Comparison of ENCODE assay signal across 18 mouse cellular contexts in the genomic region with DNA sequence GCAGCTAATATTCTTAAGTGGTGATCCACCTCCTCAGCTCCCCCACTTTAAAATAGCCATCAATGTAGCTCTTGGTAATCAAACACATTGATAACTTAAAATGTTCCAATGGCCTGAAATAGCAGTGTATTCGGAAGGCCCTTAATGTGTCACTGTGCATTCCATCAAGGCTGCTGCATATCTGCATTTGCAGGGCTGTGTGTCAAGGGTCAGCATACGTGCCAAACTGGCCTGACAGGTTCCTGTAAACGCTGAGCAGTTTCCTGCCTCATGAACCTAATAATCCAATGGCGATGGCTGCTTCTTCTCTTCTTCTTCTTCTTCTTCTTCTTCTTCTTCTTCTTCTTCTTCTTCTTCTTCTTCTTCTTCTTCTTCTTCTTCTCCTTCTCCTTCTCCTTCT.
DNase-seq lines count a peak whose midpoint lies in the region; ATAC-seq lines count a peak whose summit lies in the region.
"Had no signal": no experiment of that assay in that cellular context is flagged by ENCODE, and none has a peak within 500 bp of the region (broad histone marks: within the 10 kb centered on the region; RNA-seq: fewer than 3 reads in every experiment).

No protein-coding gene starts in this region.

- H3K4me3 ChIP-seq in heart, embryonic 10.5 days: no peak overlapping the region
- no peak overlapping the region for H3K4me3 ChIP-seq in midbrain, embryonic 11.5 days (ENCODE audit: low read depth, low read length)
- no peak overlapping the region for H3K4me3 ChIP-seq in midbrain, embryonic 10.5 days
- no peak overlapping the region for H3K4me3 ChIP-seq in stomach, embryonic 15.5 days (replicated peaks)
- H3K4me3 ChIP-seq: embryonic facial prominence, embryonic 13.5 days; forebrain, embryonic 12.5 days; heart, embryonic 13.5 days; hindbrain, embryonic 15.5 days had no signal

- no peaks in the 10 kb centered on the region for H3K36me3 ChIP-seq in heart, embryonic 10.5 days
- no peaks in the 10 kb centered on the region for H3K36me3 ChIP-seq in midbrain, embryonic 11.5 days (ENCODE audit: control insufficient read depth, insufficient read depth, low read length)
- H3K36me3 ChIP-seq in midbrain, embryonic 10.5 days: no peaks in the 10 kb centered on the region
- no peaks in the 10 kb centered on the region for H3K36me3 ChIP-seq in stomach, embryonic 15.5 days
- H3K36me3 ChIP-seq: embryonic facial prominence, embryonic 13.5 days; forebrain, embryonic 12.5 days; heart, embryonic 13.5 days; hindbrain, embryonic 15.5 days had no signal

- no peak for ATAC-seq in midbrain, embryonic 11.5 days (ENCODE audit: low FRiP score)
- peak; percentile 66; the same call in 1 of the 2 replicates for ATAC-seq in stomach, embryonic 15.5 days (ENCODE audit: insufficient read depth, low FRiP score, low read depth)
- ATAC-seq in megakaryocyte progenitor cell, adult 5-6 weeks (replicated peaks; ENCODE audit: poor library complexity): no peak
- ATAC-seq: forebrain, embryonic 16.5 days had no signal

- H3K27ac ChIP-seq in heart, embryonic 10.5 days: no peak overlapping the region
- no peak overlapping the region for H3K27ac ChIP-seq in midbrain, embryonic 11.5 days (ENCODE audit: low read depth, low read length)
- H3K27ac ChIP-seq in midbrain, embryonic 10.5 days (replicated peaks): no peak overlapping the region
- no peak overlapping the region for H3K27ac ChIP-seq in stomach, embryonic 15.5 days
- H3K27ac ChIP-seq: embryonic facial prominence, embryonic 13.5 days; forebrain, embryonic 12.5 days; heart, embryonic 13.5 days; hindbrain, embryonic 15.5 days had no signal

- H3K9me3 ChIP-seq in heart, embryonic 10.5 days: no peaks in the 10 kb centered on the region
- no peaks in the 10 kb centered on the region for H3K9me3 ChIP-seq in midbrain, embryonic 11.5 days (ENCODE audit: control insufficient read depth, low read length)
- H3K9me3 ChIP-seq in midbrain, embryonic 10.5 days (replicated peaks): no peaks in the 10 kb centered on the region
- no peaks in the 10 kb centered on the region for H3K9me3 ChIP-seq in stomach, embryonic 15.5 days
- H3K9me3 ChIP-seq: embryonic facial prominence, embryonic 13.5 days; forebrain, embryonic 12.5 days; heart, embryonic 13.5 days; hindbrain, embryonic 15.5 days had no signal

- H3K4me1 ChIP-seq in heart, embryonic 10.5 days: peaks cover 5% of the 10 kb centered on the region; the same call in 1 of the 2 replicates
- no peaks in the 10 kb centered on the region for H3K4me1 ChIP-seq in midbrain, embryonic 11.5 days (ENCODE audit: control insufficient read depth, insufficient read depth, low read length)
- H3K4me1 ChIP-seq in midbrain, embryonic 10.5 days: peaks cover 9% of the 10 kb centered on the region
- H3K4me1 ChIP-seq in stomach, embryonic 15.5 days: no peaks in the 10 kb centered on the region
- H3K4me1 ChIP-seq: forebrain, embryonic 12.5 days had no signal

- WGBS in heart, embryonic 10.5 days: 44% methylated on average over 4 of the region's 4 CpGs
- 71% methylated on average over 4 of the region's 4 CpGs for WGBS in midbrain, embryonic 11.5 days
- WGBS in midbrain, embryonic 10.5 days: 68% methylated on average over 4 of the region's 4 CpGs
- 36% methylated on average over 4 of the region's 4 CpGs for WGBS in stomach, embryonic 15.5 days

- no peak overlapping the region for H3K9ac ChIP-seq in midbrain, embryonic 11.5 days (ENCODE audit: low read length)
- no peak overlapping the region for H3K9ac ChIP-seq in stomach, embryonic 15.5 days
- H3K9ac ChIP-seq: embryonic facial prominence, embryonic 13.5 days; forebrain, embryonic 12.5 days; heart, embryonic 13.5 days; hindbrain, embryonic 15.5 days had no signal

- peak; percentile 17 for DNase-seq in heart, adult 11 months
- no peak for DNase-seq in heart, embryonic 10.5 days (ENCODE audit: low spot score)
- DNase-seq in midbrain, embryonic 11.5 days (ENCODE audit: low spot score, missing footprints): peak; percentile 77
- DNase-seq in midbrain, embryonic 10.5 days (ENCODE audit: low spot score): no peak
- DNase-seq in gonadal fat pad, adult 2 months (ENCODE audit: low read depth): peak; percentile 20
- DNase-seq in adrenal gland, adult (ENCODE audit: inconsistent age in 2 of 2, low spot score in 1 of 2): no peak
- DNase-seq: adrenal gland, postnatal 25 days; cerebellum, adult 2 months; cerebellum, postnatal 10 days; gastrocnemius, postnatal 10 days; heart, postnatal 36 days had no signal

- H3K4me2 ChIP-seq in midbrain, embryonic 11.5 days: no peak overlapping the region
- no peak overlapping the region for H3K4me2 ChIP-seq in stomach, embryonic 15.5 days
- H3K4me2 ChIP-seq: embryonic facial prominence, embryonic 13.5 days; forebrain, embryonic 12.5 days; heart, embryonic 13.5 days; hindbrain, embryonic 15.5 days had no signal

- H3K27me3 ChIP-seq in heart, embryonic 10.5 days (ENCODE audit: insufficient read depth, poor library complexity, severe bottlenecking): no peaks in the 10 kb centered on the region; the same call in 1 of the 2 replicates
- no peaks in the 10 kb centered on the region for H3K27me3 ChIP-seq in midbrain, embryonic 11.5 days (ENCODE audit: control insufficient read depth, insufficient read depth, low read length)
- no peaks in the 10 kb centered on the region for H3K27me3 ChIP-seq in midbrain, embryonic 10.5 days (ENCODE audit: low read depth, poor library complexity, severe bottlenecking)
- H3K27me3 ChIP-seq in stomach, embryonic 15.5 days (replicated peaks): no peaks in the 10 kb centered on the region
- H3K27me3 ChIP-seq: embryonic facial prominence, embryonic 13.5 days; forebrain, embryonic 12.5 days; heart, embryonic 13.5 days; hindbrain, embryonic 15.5 days had no signal

Comparison
In these comparisons a context has a peak if more than half of its experiments do, and no peak if none do; other contexts are left out.
1. DNase-seq: peak in heart, adult 11 months (single experiment), midbrain, embryonic 11.5 days (single experiment) and gonadal fat pad, adult 2 months (single experiment); none in heart, embryonic 10.5 days (single experiment), midbrain, embryonic 10.5 days (single experiment) and adrenal gland, adult (0 of 2).